Mouse (Mus musculus): ENCODE data around the gene Pbld1. TPM values are rescaled to one million over a fixed set of nuclear protein-coding genes. Genes with fewer than 3 reads are reported as not detected.

The Pbld1 gene
- polyA plus RNA-seq, 1 experiment from 2014 or later, result 2.6 TPM

GRCm38 (mm10) chr10:63025491-63026011, 34.4 kb upstream of the Pbld1 start:
- Histone ChIP-seq H3K36me3 (no peaks in the 10 kb centered on the region), H3K4me1 (replicated peaks) (peaks cover 12% of the 10 kb centered on the region), H3K27me3 (replicated peaks) (no peaks in the 10 kb centered on the region), H3K27ac (peak overlapping the region; percentile 100), H3K4me2 (replicated peaks) (peak overlapping the region; percentile 62; the same call in 1 of the 2 replicates), H3K9me3 (no peaks in the 10 kb centered on the region), H3K4me3 (replicated peaks) (no peak overlapping the region), H3K9ac (no peak overlapping the region)
- no peak for ATAC-seq
- WGBS, result 70% methylated on average over 6 of the region's 6 CpGs

- WGBS, result 55% methylated on average over 8 of the region's 8 CpGs
- no peak for ATAC-seq
- no peak overlapping the region for H3K9ac ChIP-seq
- H3K36me3 ChIP-seq, result no peaks in the 10 kb centered on the region
- H3K4me3 ChIP-seq (replicated peaks), result no peak overlapping the region
- no peaks in the 10 kb centered on the region for H3K9me3 ChIP-seq
- H3K27me3 ChIP-seq (replicated peaks), result no peaks in the 10 kb centered on the region
- H3K4me2 ChIP-seq (replicated peaks), result no peak overlapping the region
- H3K27ac ChIP-seq, result no peak overlapping the region
- H3K4me1 ChIP-seq (replicated peaks), result peaks cover 10% of the 10 kb centered on the region
Observed at GRCm38 (mm10) chr10:63026156-63026794, 33.7 kb upstream of the Pbld1 start.

- Histone ChIP-seq H3K36me3 (no peaks in the 10 kb centered on the region), H3K9ac (no peak overlapping the region), H3K4me1 (replicated peaks) (peaks cover 9% of the 10 kb centered on the region; the same call in 1 of the 2 replicates), H3K4me2 (replicated peaks) (no peak overlapping the region), H3K27me3 (replicated peaks) (no peaks in the 10 kb centered on the region), H3K27ac (no peak overlapping the region), H3K9me3 (no peaks in the 10 kb centered on the region), H3K4me3 (replicated peaks) (no peak overlapping the region)
- ATAC-seq, result no peak
- 87% methylated on average over 6 of the region's 6 CpGs for WGBS
Observed at GRCm38 (mm10) chr10:63026795-63027160, 33.2 kb upstream of the Pbld1 start.

- ATAC-seq, result no peak
- H3K9me3 ChIP-seq, result no peaks in the 10 kb centered on the region
- H3K4me2 ChIP-seq (replicated peaks), result no peak overlapping the region
- H3K4me3 ChIP-seq (replicated peaks), result no peak overlapping the region
- no peaks in the 10 kb centered on the region for H3K36me3 ChIP-seq
- no peak overlapping the region for H3K27ac ChIP-seq
- peaks cover 6% of the 10 kb centered on the region; the same call in 1 of the 2 replicates for H3K4me1 ChIP-seq (replicated peaks)
- H3K9ac ChIP-seq, result no peak overlapping the region
- 90% methylated on average over 10 of the region's 10 CpGs for WGBS
- H3K27me3 ChIP-seq (replicated peaks), result no peaks in the 10 kb centered on the region
Observed at GRCm38 (mm10) chr10:63027376-63028161, 32.4 kb upstream of the Pbld1 start.

- 85% methylated on average over 4 of the region's 4 CpGs for WGBS
- no peak overlapping the region for H3K4me2 ChIP-seq (replicated peaks)
- ATAC-seq, result no peak
- no peaks in the 10 kb centered on the region for H3K9me3 ChIP-seq
- no peak overlapping the region for H3K4me3 ChIP-seq (replicated peaks)
- no peak overlapping the region for H3K9ac ChIP-seq
- H3K4me1 ChIP-seq (replicated peaks), result peaks cover 6% of the 10 kb centered on the region; the same call in 1 of the 2 replicates
- H3K36me3 ChIP-seq, result no peaks in the 10 kb centered on the region
- no peaks in the 10 kb centered on the region for H3K27me3 ChIP-seq (replicated peaks)
- H3K27ac ChIP-seq, result no peak overlapping the region
Observed at GRCm38 (mm10) chr10:63028396-63028795, 31.6 kb upstream of the Pbld1 start.

- no peak for ATAC-seq
- H3K4me1 ChIP-seq (replicated peaks), result no peaks in the 10 kb centered on the region
- H3K4me3 ChIP-seq (replicated peaks), result no peak overlapping the region
- no peak overlapping the region for H3K4me2 ChIP-seq (replicated peaks)
- no peaks in the 10 kb centered on the region for H3K36me3 ChIP-seq
- H3K9me3 ChIP-seq, result no peaks in the 10 kb centered on the region
- no peak overlapping the region for H3K9ac ChIP-seq
- no peak overlapping the region for H3K27ac ChIP-seq
- no peaks in the 10 kb centered on the region for H3K27me3 ChIP-seq (replicated peaks)
- 84% methylated on average over 3 of the region's 3 CpGs for WGBS
Observed at GRCm38 (mm10) chr10:63032267-63032666, 27.7 kb upstream of the Pbld1 start.

- Histone ChIP-seq H3K27ac (no peak overlapping the region), H3K4me3 (replicated peaks) (no peak overlapping the region), H3K27me3 (replicated peaks) (no peaks in the 10 kb centered on the region), H3K4me1 (replicated peaks) (no peaks in the 10 kb centered on the region), H3K9me3 (no peaks in the 10 kb centered on the region), H3K9ac (no peak overlapping the region), H3K36me3 (no peaks in the 10 kb centered on the region), H3K4me2 (replicated peaks) (no peak overlapping the region)
- ATAC-seq, result no peak
- 73% methylated on average over 3 of the region's 3 CpGs for WGBS
Observed at GRCm38 (mm10) chr10:63032956-63033355, 27.0 kb upstream of the Pbld1 start.

- no peaks in the 10 kb centered on the region for H3K9me3 ChIP-seq
- H3K9ac ChIP-seq, result no peak overlapping the region
- H3K4me1 ChIP-seq (replicated peaks), result no peaks in the 10 kb centered on the region
- no peaks in the 10 kb centered on the region for H3K36me3 ChIP-seq
- H3K4me2 ChIP-seq (replicated peaks), result peak overlapping the region; percentile 39
- 0 out of 2 replicates have a peak overlapping the region, but pooled peaks have one; percentile 10 for H3K4me3 ChIP-seq (replicated peaks)
- H3K27ac ChIP-seq, result peak overlapping the region; percentile 55
- H3K27me3 ChIP-seq (replicated peaks), result no peaks in the 10 kb centered on the region
- ATAC-seq, result peak; percentile 92
- 56% methylated on average over 14 of the region's 14 CpGs for WGBS
Observed at GRCm38 (mm10) chr10:63038571-63039320, 21.2 kb upstream of the Pbld1 start.

GRCm38 (mm10) chr10:63039867-63040628, 19.9 kb upstream of the Pbld1 start:
- no peak overlapping the region for H3K4me2 ChIP-seq (replicated peaks)
- WGBS, result 74% methylated on average over 5 of the region's 5 CpGs

GRCm38 (mm10) chr10:63043154-63043553, 16.8 kb upstream of the Pbld1 start:
- no peaks in the 10 kb centered on the region for H3K4me1 ChIP-seq (replicated peaks)
- no peaks in the 10 kb centered on the region for H3K9me3 ChIP-seq
- ATAC-seq, result no peak
- H3K36me3 ChIP-seq, result no peaks in the 10 kb centered on the region
- H3K9ac ChIP-seq, result no peak overlapping the region
- 62% methylated on average over 3 of the region's 3 CpGs for WGBS
- H3K27ac ChIP-seq, result no peak overlapping the region
- no peak overlapping the region for H3K4me3 ChIP-seq (replicated peaks)
- no peak overlapping the region for H3K4me2 ChIP-seq (replicated peaks)
- no peaks in the 10 kb centered on the region for H3K27me3 ChIP-seq (replicated peaks)

More at GRCm38 (mm10) chr10:63039867-63040628, 19.9 kb upstream of the Pbld1 start:
- Histone ChIP-seq H3K36me3 (no peaks in the 10 kb centered on the region), H3K9ac (no peak overlapping the region), H3K27me3 (replicated peaks) (no peaks in the 10 kb centered on the region), H3K9me3 (no peaks in the 10 kb centered on the region), H3K27ac (no peak overlapping the region), H3K4me1 (replicated peaks) (no peaks in the 10 kb centered on the region), H3K4me3 (replicated peaks) (no peak overlapping the region)
- ATAC-seq, result no peak

- no peak overlapping the region for H3K4me3 ChIP-seq (replicated peaks)
- no peak overlapping the region for H3K27ac ChIP-seq
- H3K4me1 ChIP-seq (replicated peaks), result no peaks in the 10 kb centered on the region
- no peaks in the 10 kb centered on the region for H3K9me3 ChIP-seq
- H3K9ac ChIP-seq, result no peak overlapping the region
- WGBS, result 88% methylated on average over 8 of the region's 8 CpGs
- H3K27me3 ChIP-seq (replicated peaks), result no peaks in the 10 kb centered on the region
- no peak for ATAC-seq
- no peak overlapping the region for H3K4me2 ChIP-seq (replicated peaks)
- no peaks in the 10 kb centered on the region for H3K36me3 ChIP-seq
Observed at GRCm38 (mm10) chr10:63047751-63048150, 12.2 kb upstream of the Pbld1 start.
